ENCODE assay signal across 8 mouse cellular contexts in the genomic region with DNA sequence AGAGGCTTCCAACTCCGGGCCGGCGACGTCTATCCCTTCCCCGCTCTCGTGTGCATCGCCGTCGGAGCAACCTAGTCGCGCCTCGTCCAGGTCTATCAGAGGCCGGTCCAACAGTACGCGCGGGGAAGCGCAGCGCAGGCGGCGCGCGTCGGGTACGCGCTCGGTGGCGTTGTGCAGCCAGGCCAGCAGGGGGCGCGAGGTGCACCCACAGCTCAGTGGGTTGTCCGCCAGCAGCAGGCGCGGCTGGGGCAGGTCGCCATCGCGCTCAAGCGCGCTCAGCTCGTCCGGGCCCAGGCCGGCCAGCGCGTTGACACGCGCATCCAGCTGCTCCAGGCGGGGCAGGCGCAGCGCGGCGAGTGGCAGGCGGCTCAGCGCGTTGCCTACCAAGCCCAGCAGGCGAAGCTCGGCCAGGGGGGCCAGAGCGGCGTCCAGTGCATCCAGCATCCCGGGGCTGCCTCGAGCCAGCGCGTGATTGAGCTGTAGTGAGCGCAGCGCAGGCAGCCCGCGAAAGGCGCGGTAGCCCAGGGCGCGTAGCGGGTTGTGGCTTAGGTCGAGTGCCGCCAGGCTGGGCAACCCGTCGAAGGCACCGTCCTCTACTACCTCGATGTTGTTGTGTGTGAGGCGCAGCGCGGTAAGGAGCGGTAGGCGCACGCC. TPM values are rescaled to one million over a fixed set of nuclear protein-coding genes. Genes with fewer than 3 reads are reported as not detected.
DNase-seq lines count a peak whose midpoint lies in the region; ATAC-seq lines count a peak whose summit lies in the region.

No protein-coding gene starts in this region.

- peak; percentile 85 for ATAC-seq in inflammation-experienced regulatory T-cells, adult 6 months
- peak; percentile 97 for ATAC-seq in megakaryocyte, adult 5-6 weeks (ENCODE audit: poor library complexity, severe bottlenecking)

- DNase-seq in adrenal gland, adult 18-20 months (ENCODE audit: low spot score in 2 of 2), result peak; percentile 94 to 95
- DNase-seq in embryo, embryonic 11.5 days (ENCODE audit: low read depth, low spot score), result peak; percentile 76
- DNase-seq in gastrocnemius, postnatal 25 days, result peak; percentile 91
- peak; percentile 56 to 77 for DNase-seq in left cerebral cortex, adult 8-10 months (ENCODE audit: low spot score in 2 of 2)
- peak; percentile 77 for DNase-seq in retina, postnatal 7 days (ENCODE audit: low read depth, low spot score)
- peak; percentile 95 for DNase-seq in thymus, postnatal 4 days

RNA-seq across cellular contexts. Expression of gene Tpbgl, which starts 1.1 kb away (rescaled TPM):
- total RNA-seq in adrenal gland, adult 18-20 months (2021), result 10 to 100 TPM; 17.5 to 29.5 TPM
- 10 to 100 TPM; 42.5 to 46.1 TPM for total RNA-seq in gastrocnemius, postnatal 25 days (2021)
- polyA plus RNA-seq in inflammation-experienced regulatory T-cells, adult 6 months (2017; shearing (Covaris generic)), result under 1 TPM in 1 of 3 experiments, not detected in 2; 0.72 TPM
- 1 to 10 TPM; 3.8 to 6.5 (median 4.7) TPM for total RNA-seq in left cerebral cortex, adult 8-10 months (2022)
- total RNA-seq in megakaryocyte, adult 5-6 weeks (2015), result 0.27 TPM in 1 of 2 replicates, not detected in the other
- total RNA-seq in megakaryocyte, adult 5-6 weeks (2017), result 0.07 TPM in 1 of 2 replicates, not detected in the other

Comparison
In these comparisons a context has a peak if more than half of its experiments do, and no peak if none do; other contexts are left out.
1. Peak in every context shown above with its lines: DNase-seq and ATAC-seq.